Mouse (Mus musculus): ENCODE results near the gene Cst8. TPM values are rescaled to one million over a fixed set of nuclear protein-coding genes. Genes with fewer than 3 reads are reported as not detected.
"Not testable (repeated sequence)": the region's sequence is repeated elsewhere in the genome, so short reads cannot be mapped to it uniquely, and the experiment has no call there.

Gene Cst8
- 0.37 and 0.39 TPM in 2 replicates for polyA plus RNA-seq (2015; fragmentation: Nextera tagmentation; extraction: Ambion mirVana)

- Histone ChIP-seq H3K9ac (no peak within 1 kb of the TSS), H3K4me3 (replicated peaks) (no peak within 1 kb of the TSS), H3K27ac (replicated peaks) (no peak within 1 kb of the TSS), H3K9me3 (replicated peaks) (no peaks in the 10 kb centered on the region), H3K4me2 (no peak within 1 kb of the TSS), H3K27me3 (no peaks in the 10 kb centered on the region), H3K4me1 (replicated peaks) (no peaks in the 10 kb centered on the region), H3K36me3 (replicated peaks) (no peaks in the 10 kb centered on the region)
- WGBS (ENCODE audit: insufficient replicate concordance), result 44% methylated on average over 1 of the region's 1 CpGs
- no peak for ATAC-seq (ENCODE audit: insufficient read depth)
Measured at GRCm38 (mm10) chr2:148798485-148798884, at the start of gene Cst8. Gene Cst8 (plus strand): TSS chr2:148798785.

- Histone ChIP-seq H3K9ac (no peak within 1 kb of the TSS), H3K4me1 (replicated peaks) (peaks cover 2% of the 10 kb centered on the region; the same call in 1 of the 2 replicates), H3K4me3 (replicated peaks) (no peak within 1 kb of the TSS), H3K4me2 (no peak within 1 kb of the TSS), H3K36me3 (replicated peaks) (no peaks in the 10 kb centered on the region), H3K27ac (replicated peaks) (no peak within 1 kb of the TSS), H3K27me3 (no peaks in the 10 kb centered on the region), H3K9me3 (replicated peaks) (no peaks in the 10 kb centered on the region)
- WGBS (ENCODE audit: insufficient replicate concordance), result 65% methylated on average over 1 of the region's 1 CpGs
- no peak for ATAC-seq (ENCODE audit: insufficient read depth)
Measured at GRCm38 (mm10) chr2:148750058-148750457, 48.5 kb upstream of the Cst8 start, which contains the start of gene Cstl1. Gene Cstl1 (plus strand): TSS chr2:148750358.

GRCm38 (mm10) chr2:148751893-148752813 is 46.4 kb upstream of the Cst8 start:
- H3K4me2 ChIP-seq, result peak overlapping the region; percentile 66
- H3K4me3 ChIP-seq (replicated peaks), result peak overlapping the region; percentile 19
- WGBS (ENCODE audit: insufficient replicate concordance), result 12% methylated on average over 15 of the region's 15 CpGs
- no peak overlapping the region for H3K27ac ChIP-seq (replicated peaks)
- no peaks in the 10 kb centered on the region for H3K9me3 ChIP-seq (replicated peaks)
- peaks cover 2% of the 10 kb centered on the region; the same call in 1 of the 2 replicates for H3K4me1 ChIP-seq (replicated peaks)
- H3K36me3 ChIP-seq (replicated peaks), result no peaks in the 10 kb centered on the region
- no peaks in the 10 kb centered on the region for H3K27me3 ChIP-seq
- ATAC-seq (ENCODE audit: insufficient read depth), result peak; percentile 47; the same call in 1 of the 2 replicates
- H3K9ac ChIP-seq, result no peak overlapping the region

GRCm38 (mm10) chr2:148754310-148754846 is 44.2 kb upstream of the Cst8 start:
- Histone ChIP-seq H3K4me2 (no peak overlapping the region), H3K9me3 (replicated peaks) (no peaks in the 10 kb centered on the region), H3K4me1 (replicated peaks) (peaks cover 2% of the 10 kb centered on the region; the same call in 1 of the 2 replicates), H3K36me3 (replicated peaks) (no peaks in the 10 kb centered on the region), H3K9ac (no peak overlapping the region), H3K27me3 (no peaks in the 10 kb centered on the region), H3K4me3 (replicated peaks) (no peak overlapping the region), H3K27ac (replicated peaks) (no peak overlapping the region)
- ATAC-seq (ENCODE audit: insufficient read depth), result no peak
- 17% methylated on average over 1 of the region's 1 CpGs for WGBS (ENCODE audit: insufficient replicate concordance)

GRCm38 (mm10) chr2:148763648-148764388 is 34.8 kb upstream of the Cst8 start:
- no peak overlapping the region for H3K4me2 ChIP-seq
- ATAC-seq (ENCODE audit: insufficient read depth), result no peak; the same call in 1 of the 2 replicates
- H3K27me3 ChIP-seq, result no peaks in the 10 kb centered on the region
- no peak overlapping the region for H3K9ac ChIP-seq
- no peak overlapping the region for H3K27ac ChIP-seq (replicated peaks)
- H3K4me3 ChIP-seq (replicated peaks), result no peak overlapping the region
- no peaks in the 10 kb centered on the region for H3K4me1 ChIP-seq (replicated peaks)
- 88% methylated on average over 1 of the region's 1 CpGs for WGBS (ENCODE audit: insufficient replicate concordance)
- no peaks in the 10 kb centered on the region for H3K36me3 ChIP-seq (replicated peaks)
- H3K9me3 ChIP-seq (replicated peaks), result no peaks in the 10 kb centered on the region

- H3K27me3 ChIP-seq; H3K4me1 ChIP-seq (replicated peaks); H3K27ac ChIP-seq (replicated peaks); H3K4me2 ChIP-seq; H3K9me3 ChIP-seq (replicated peaks); H3K9ac ChIP-seq; H3K36me3 ChIP-seq (replicated peaks); H3K4me3 ChIP-seq (replicated peaks); ATAC-seq (ENCODE audit: insufficient read depth): not testable (repeated sequence)
- WGBS (ENCODE audit: insufficient replicate concordance), result 54% methylated on average over 4 of the region's 4 CpGs
Measured at GRCm38 (mm10) chr2:148771397-148771796, 27.2 kb upstream of the Cst8 start, which contains the start of gene Cst11. Gene Cst11 (minus strand): TSS chr2:148771497.

GRCm38 (mm10) chr2:148781709-148782108 is 16.9 kb upstream of the Cst8 start, which contains the start of gene 8030411F24Rik:
Gene 8030411F24Rik (plus strand): TSS chr2:148782009.
- ATAC-seq (ENCODE audit: insufficient read depth), result no peak
- WGBS (ENCODE audit: insufficient replicate concordance), result 6% methylated on average over 1 of the region's 1 CpGs
- Histone ChIP-seq H3K4me2 (no peak within 1 kb of the TSS), H3K4me1 (replicated peaks) (no peaks in the 10 kb centered on the region), H3K27me3 (no peaks in the 10 kb centered on the region), H3K9me3 (replicated peaks) (no peaks in the 10 kb centered on the region), H3K36me3 (replicated peaks) (no peaks in the 10 kb centered on the region), H3K27ac (replicated peaks) (no peak within 1 kb of the TSS), H3K9ac (no peak within 1 kb of the TSS), H3K4me3 (replicated peaks) (no peak within 1 kb of the TSS)

GRCm38 (mm10) chr2:148789142-148789541 is 9.4 kb upstream of the Cst8 start, which contains the start of gene Cst12:
Gene Cst12 (plus strand): TSS chr2:148789361.
- H3K4me1 ChIP-seq (replicated peaks), result no peaks in the 10 kb centered on the region
- no peak within 1 kb of the TSS for H3K4me2 ChIP-seq
- 69% methylated on average over 6 of the region's 6 CpGs for WGBS (ENCODE audit: insufficient replicate concordance)
- H3K9me3 ChIP-seq (replicated peaks), result no peaks in the 10 kb centered on the region
- H3K27ac ChIP-seq (replicated peaks), result no peak within 1 kb of the TSS
- H3K27me3 ChIP-seq, result no peaks in the 10 kb centered on the region
- no peaks in the 10 kb centered on the region for H3K36me3 ChIP-seq (replicated peaks)
- ATAC-seq (ENCODE audit: insufficient read depth), result no peak
- H3K9ac ChIP-seq, result no peak within 1 kb of the TSS
- H3K4me3 ChIP-seq (replicated peaks), result no peak within 1 kb of the TSS

GRCm38 (mm10) chr2:148801491-148801921 is 2.9 kb downstream of the Cst8 start:
- 14% methylated on average over 3 of the region's 3 CpGs for WGBS (ENCODE audit: insufficient replicate concordance)
- no peak overlapping the region for H3K27ac ChIP-seq (replicated peaks)
- peak; percentile 63 for ATAC-seq (ENCODE audit: insufficient read depth)

GRCm38 (mm10) chr2:148806696-148807095 is 8.1 kb downstream of the Cst8 start:
- ATAC-seq (ENCODE audit: insufficient read depth), result no peak

More at GRCm38 (mm10) chr2:148801491-148801921, 2.9 kb downstream of the Cst8 start:
- H3K27me3 ChIP-seq, result no peaks in the 10 kb centered on the region
- H3K4me1 ChIP-seq (replicated peaks), result no peaks in the 10 kb centered on the region
- no peaks in the 10 kb centered on the region for H3K36me3 ChIP-seq (replicated peaks)
- H3K9me3 ChIP-seq (replicated peaks), result no peaks in the 10 kb centered on the region
- no peak overlapping the region for H3K9ac ChIP-seq
- no peak overlapping the region for H3K4me2 ChIP-seq
- no peak overlapping the region for H3K4me3 ChIP-seq (replicated peaks)

GRCm38 (mm10) chr2:148819909-148820308 is 21.3 kb downstream of the Cst8 start, which contains the start of gene Cst13:
Gene Cst13 (plus strand): TSS chr2:148820081.
- no peaks in the 10 kb centered on the region for H3K4me1 ChIP-seq (replicated peaks)
- no peak within 1 kb of the TSS for H3K4me2 ChIP-seq
- no peak within 1 kb of the TSS for H3K4me3 ChIP-seq (replicated peaks)
- no peak within 1 kb of the TSS for H3K27ac ChIP-seq (replicated peaks)
- no peak for ATAC-seq (ENCODE audit: insufficient read depth)
- H3K9me3 ChIP-seq (replicated peaks), result no peaks in the 10 kb centered on the region
- no peaks in the 10 kb centered on the region for H3K36me3 ChIP-seq (replicated peaks)
- no peaks in the 10 kb centered on the region for H3K27me3 ChIP-seq
- H3K9ac ChIP-seq, result no peak within 1 kb of the TSS

More at GRCm38 (mm10) chr2:148806696-148807095, 8.1 kb downstream of the Cst8 start:
- Histone ChIP-seq H3K4me3 (replicated peaks) (no peak overlapping the region), H3K36me3 (replicated peaks) (no peaks in the 10 kb centered on the region), H3K27ac (replicated peaks) (no peak overlapping the region), H3K9me3 (replicated peaks) (no peaks in the 10 kb centered on the region), H3K4me2 (no peak overlapping the region), H3K4me1 (replicated peaks) (no peaks in the 10 kb centered on the region), H3K9ac (no peak overlapping the region), H3K27me3 (no peaks in the 10 kb centered on the region)
- WGBS (ENCODE audit: insufficient replicate concordance), result 56% methylated on average over 6 of the region's 6 CpGs

Data from liver, embryonic 15.5 days (tissue).